27 mouse cellular contexts compared by ENCODE assay signal in the genomic region with DNA sequence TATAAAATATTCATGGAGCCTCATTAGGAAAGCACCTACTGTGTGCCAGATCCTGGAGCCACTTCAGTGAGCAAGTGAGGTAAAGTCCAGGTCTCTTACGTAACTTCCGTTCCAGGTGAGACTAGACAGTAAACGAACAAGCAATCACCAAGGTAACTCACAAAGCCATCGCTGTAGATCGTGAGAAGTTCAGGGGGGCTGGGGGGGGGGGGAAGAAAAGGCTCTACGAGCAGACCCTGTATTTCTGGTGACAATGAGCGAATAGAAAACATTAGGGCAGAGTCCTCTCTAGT. TPM values are rescaled to one million over a fixed set of nuclear protein-coding genes. Genes with fewer than 3 reads are reported as not detected.
DNase-seq lines count a peak whose midpoint lies in the region; ATAC-seq and TF ChIP-seq lines count a peak whose summit lies in the region.
"Had no signal": no experiment of that assay in that cellular context is flagged by ENCODE, and none has a peak within 500 bp of the region (broad histone marks: within the 10 kb centered on the region; RNA-seq: fewer than 3 reads in every experiment).

No protein-coding gene starts in this region.

- no peak for TF ChIP-seq POLR2A in bone marrow macrophage, adult 2 months (IDR thresholded peaks at IDR 0.05; ENCODE audit: borderline replicate concordance, low read depth, low read length)
- no peak for TF ChIP-seq POLR2A in small intestine, adult 2 months (IDR thresholded peaks at IDR 0.05; ENCODE audit: low read depth, low read length)

- no peak overlapping the region for H3K9ac ChIP-seq in liver, postnatal 0 days (replicated peaks)
- H3K9ac ChIP-seq: embryonic facial prominence, embryonic 12.5 days; embryonic facial prominence, embryonic 15.5 days; forebrain, postnatal 0 days; heart, embryonic 12.5 days; heart, embryonic 15.5 days; hindbrain, embryonic 14.5 days had no signal

- no peak overlapping the region for H3K4me3 ChIP-seq in liver, postnatal 0 days (ENCODE audit: low read depth, low read length)
- H3K4me3 ChIP-seq in bone marrow macrophage, adult 2 months (ENCODE audit: insufficient read depth, low read length): no peak overlapping the region
- no peak overlapping the region for H3K4me3 ChIP-seq in small intestine, adult 2 months (ENCODE audit: low read depth, low read length)
- H3K4me3 ChIP-seq: embryonic facial prominence, embryonic 12.5 days; embryonic facial prominence, embryonic 15.5 days; gastrocnemius, adult 2 months; heart, embryonic 12.5 days; heart, embryonic 15.5 days had no signal

- DNase-seq in CD4-positive, CD25-positive, alpha-beta regulatory T cell, adult 2 months (ENCODE audit: low read depth, low spot score): peak; percentile 11
- DNase-seq in liver, postnatal 0 days: no peak
- no peak for DNase-seq in liver
- no peak for DNase-seq in gastrocnemius, postnatal 10 days
- no peak for DNase-seq in urinary bladder, postnatal 14 days (ENCODE audit: low spot score)
- DNase-seq: adrenal gland, adult 8-10 months; adrenal gland, postnatal 25 days; cerebellum, adult 11 months; cerebellum, adult 2 months; cerebellum, adult 9-11 months; cerebellum, postnatal 25 days; forebrain, postnatal 0 days; gastrocnemius, adult 2 months; gastrocnemius, postnatal 25 days; heart, adult 18-20 months; heart, postnatal 10 days; heart, postnatal 36 days had no signal

- no peak for ATAC-seq in CD4-positive, CD25-positive, alpha-beta regulatory T cell, adult 4 months
- no peak for ATAC-seq in liver, postnatal 0 days
- ATAC-seq: forebrain, embryonic 14.5 days; forebrain, postnatal 0 days; hindbrain, postnatal 0 days had no signal

- no peaks in the 10 kb centered on the region for H3K36me3 ChIP-seq in liver, postnatal 0 days (replicated peaks; ENCODE audit: insufficient read depth, low read length)
- H3K36me3 ChIP-seq in small intestine, adult 2 months (ENCODE audit: control insufficient read depth, insufficient read depth, low read length): no peaks in the 10 kb centered on the region
- H3K36me3 ChIP-seq: embryonic facial prominence, embryonic 12.5 days; embryonic facial prominence, embryonic 15.5 days; heart, embryonic 12.5 days; heart, embryonic 15.5 days had no signal

- no peak for TF ChIP-seq CTCF in liver, postnatal 0 days (IDR thresholded peaks at IDR 0.05; ENCODE audit: low read depth)
- no peak for TF ChIP-seq CTCF in bone marrow macrophage, adult 2 months (IDR thresholded peaks at IDR 0.05; ENCODE audit: low read depth, low read length)
- TF ChIP-seq CTCF in small intestine, adult 2 months (IDR thresholded peaks at IDR 0.05; ENCODE audit: extremely low read depth, insufficient read length, insufficient replicate concordance, low read depth, low read length): no peak

- H3K9me3 ChIP-seq in liver, postnatal 0 days (ENCODE audit: low read length): no peaks in the 10 kb centered on the region
- H3K9me3 ChIP-seq: embryonic facial prominence, embryonic 12.5 days; embryonic facial prominence, embryonic 15.5 days; heart, embryonic 15.5 days had no signal

- no peak for TF ChIP-seq EP300 in liver, postnatal 0 days (IDR thresholded peaks at IDR 0.05; ENCODE audit: low read depth)

- H3K27me3 ChIP-seq in liver, postnatal 0 days (ENCODE audit: insufficient read depth, low read length): no peaks in the 10 kb centered on the region
- H3K27me3 ChIP-seq in small intestine, adult 2 months (ENCODE audit: control insufficient read depth, insufficient read depth, low read length): no peaks in the 10 kb centered on the region
- H3K27me3 ChIP-seq: embryonic facial prominence, embryonic 12.5 days; embryonic facial prominence, embryonic 15.5 days; heart, embryonic 12.5 days; heart, embryonic 15.5 days had no signal

- no peak overlapping the region for H3K4me2 ChIP-seq in liver, postnatal 0 days (ENCODE audit: low read depth, low read length)
- H3K4me2 ChIP-seq: embryonic facial prominence, embryonic 12.5 days; embryonic facial prominence, embryonic 15.5 days; heart, embryonic 12.5 days; heart, embryonic 15.5 days; hindbrain, embryonic 14.5 days had no signal

- 58% methylated on average over 7 of the region's 7 CpGs for WGBS in liver, postnatal 0 days (ENCODE audit: insufficient replicate concordance)
- 64% methylated on average over 7 of the region's 7 CpGs for WGBS in small intestine, adult 2 months

- H3K4me1 ChIP-seq in liver, postnatal 0 days (ENCODE audit: insufficient read depth): peaks cover 2% of the 10 kb centered on the region; the same call in 1 of the 2 replicates
- H3K4me1 ChIP-seq in bone marrow macrophage, adult 2 months (ENCODE audit: control insufficient read depth, insufficient read depth, low read length): peaks cover 25% of the 10 kb centered on the region
- no peaks in the 10 kb centered on the region for H3K4me1 ChIP-seq in small intestine, adult 2 months (ENCODE audit: control insufficient read depth, insufficient read depth, insufficient read length, low read length)
- H3K4me1 ChIP-seq: embryonic facial prominence, embryonic 12.5 days; embryonic facial prominence, embryonic 15.5 days; heart, embryonic 12.5 days; heart, embryonic 15.5 days had no signal

- H3K27ac ChIP-seq in liver, postnatal 0 days (ENCODE audit: low read depth): 0 out of 2 replicates have a peak overlapping the region, but pooled peaks have one; percentile 30
- 0 out of 2 replicates have a peak overlapping the region, but pooled peaks have one; percentile 15 for H3K27ac ChIP-seq in bone marrow macrophage, adult 2 months (ENCODE audit: insufficient read depth, low read depth, low read length)
- peak overlapping the region; percentile 58; the same call in 1 of the 2 replicates for H3K27ac ChIP-seq in small intestine, adult 2 months (ENCODE audit: insufficient read depth, low read depth, low read length)
- H3K27ac ChIP-seq: embryonic facial prominence, embryonic 12.5 days; embryonic facial prominence, embryonic 15.5 days; gastrocnemius, adult 2 months; heart, embryonic 15.5 days; hindbrain, embryonic 14.5 days; hindbrain, postnatal 0 days had no signal

RNA-seq across cellular contexts. Expression of gene Prkcb, which starts 22.1 kb away (rescaled TPM):
- polyA plus RNA-seq in CD4-positive, CD25-positive, alpha-beta regulatory T cell, adult 4 months (2017; shearing (Covaris generic)): 10 to 100 TPM; 64.4 to 70.8 TPM
- 8.1 TPM in 2 replicates for polyA plus RNA-seq in liver, postnatal 0 days (2015; fragmentation: Nextera tagmentation; extraction: Ambion mirVana)
- 196 and 203 TPM in 2 replicates for polyA plus RNA-seq in bone marrow macrophage, adult 2 months (2012; ENCODE audit: insufficient read depth, insufficient read length, missing spikeins)
- polyA plus RNA-seq in small intestine, adult 2 months (2012; rRNA removed): 4.1 and 6.1 TPM in 2 replicates
- 1 to 10 TPM; 2.9 to 4.2 TPM for total RNA-seq in gastrocnemius, postnatal 10 days (2021)
